Mouse (Mus musculus): ENCODE measurements around the gene Pccb.

The Pccb gene

GRCm38 (mm10) chr9:100984381-100985310 is 50.1 kb downstream of the Pccb start:
- DNase-seq (ENCODE audit: low read depth) = no peak

- DNase-seq (ENCODE audit: low read depth) = no peak
Observed at GRCm38 (mm10) chr9:100982786-100983185, 51.9 kb downstream of the Pccb start.

- DNase-seq (ENCODE audit: low read depth) = no peak
Observed at GRCm38 (mm10) chr9:100979260-100979659, 55.4 kb downstream of the Pccb start.

- no peak for DNase-seq (ENCODE audit: low read depth)
Observed at GRCm38 (mm10) chr9:100978666-100979065, 56.0 kb downstream of the Pccb start.

GRCm38 (mm10) chr9:100969461-100969860 is 65.2 kb downstream of the Pccb start:
- no peak for DNase-seq (ENCODE audit: low read depth)

- no peak for DNase-seq (ENCODE audit: low read depth)
Observed at GRCm38 (mm10) chr9:100964106-100964505, 70.6 kb downstream of the Pccb start.

GRCm38 (mm10) chr9:100963428-100963912 is 71.2 kb downstream of the Pccb start:
- DNase-seq (ENCODE audit: low read depth) = no peak

GRCm38 (mm10) chr9:100962903-100963427 is 71.7 kb downstream of the Pccb start:
- DNase-seq (ENCODE audit: low read depth) = no peak

GRCm38 (mm10) chr9:100951481-100951880 is 83.2 kb downstream of the Pccb start:
- DNase-seq (ENCODE audit: low read depth) = no peak

GRCm38 (mm10) chr9:100944677-100945365 is 89.9 kb downstream of the Pccb start:
- no peak for DNase-seq (ENCODE audit: low read depth)

GRCm38 (mm10) chr9:100942042-100942441 is 92.7 kb downstream of the Pccb start:
- DNase-seq (ENCODE audit: low read depth) = no peak

All from induced T-regulatory cell, adult 2 months (primary cell).